Mouse (Mus musculus): ENCODE measurements around the gene Rin3.

The Rin3 gene

DNA sequence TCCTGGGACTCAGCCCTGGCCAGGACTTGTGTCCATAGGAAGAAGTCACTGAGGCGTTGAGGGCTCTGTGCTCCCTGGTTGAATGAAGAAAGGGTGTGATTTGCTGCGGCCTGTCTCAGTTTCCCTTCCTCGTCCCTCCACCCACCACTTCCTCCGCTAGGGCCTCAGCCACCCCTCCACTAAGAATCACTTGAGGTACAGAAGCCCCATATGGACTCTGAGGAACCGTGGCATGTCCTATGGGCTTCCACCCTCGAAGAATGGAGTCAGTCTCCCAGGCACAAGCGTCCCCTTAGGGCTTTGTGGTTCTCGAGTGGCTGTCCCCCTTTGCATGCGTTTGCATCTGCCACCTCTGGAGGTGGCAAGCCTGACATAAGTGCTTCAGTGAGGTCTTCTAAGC is 100.4 kb downstream of the Rin3 start:
- DNase-seq, result no peak

DNA sequence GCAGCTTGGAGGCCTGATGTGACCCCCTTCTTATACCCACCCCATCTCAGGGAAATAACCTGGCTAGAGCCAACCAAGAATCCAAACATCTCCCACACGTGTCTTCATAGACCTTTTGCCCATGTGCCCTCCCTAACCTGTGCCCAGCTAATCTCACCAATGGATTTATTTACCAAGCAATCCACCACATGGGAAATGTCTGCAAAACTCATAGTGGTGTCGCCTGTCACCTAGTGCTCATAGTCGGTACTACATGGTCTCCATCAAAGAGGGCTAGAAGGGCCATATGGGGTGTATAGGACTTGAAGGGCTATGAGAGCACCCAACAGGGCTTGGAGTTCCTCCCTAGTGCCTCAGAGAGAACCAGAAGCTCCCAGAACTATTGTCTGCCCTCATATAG is 102.0 kb downstream of the Rin3 start:
- DNase-seq, result peak; percentile 52 to 53

DNA sequence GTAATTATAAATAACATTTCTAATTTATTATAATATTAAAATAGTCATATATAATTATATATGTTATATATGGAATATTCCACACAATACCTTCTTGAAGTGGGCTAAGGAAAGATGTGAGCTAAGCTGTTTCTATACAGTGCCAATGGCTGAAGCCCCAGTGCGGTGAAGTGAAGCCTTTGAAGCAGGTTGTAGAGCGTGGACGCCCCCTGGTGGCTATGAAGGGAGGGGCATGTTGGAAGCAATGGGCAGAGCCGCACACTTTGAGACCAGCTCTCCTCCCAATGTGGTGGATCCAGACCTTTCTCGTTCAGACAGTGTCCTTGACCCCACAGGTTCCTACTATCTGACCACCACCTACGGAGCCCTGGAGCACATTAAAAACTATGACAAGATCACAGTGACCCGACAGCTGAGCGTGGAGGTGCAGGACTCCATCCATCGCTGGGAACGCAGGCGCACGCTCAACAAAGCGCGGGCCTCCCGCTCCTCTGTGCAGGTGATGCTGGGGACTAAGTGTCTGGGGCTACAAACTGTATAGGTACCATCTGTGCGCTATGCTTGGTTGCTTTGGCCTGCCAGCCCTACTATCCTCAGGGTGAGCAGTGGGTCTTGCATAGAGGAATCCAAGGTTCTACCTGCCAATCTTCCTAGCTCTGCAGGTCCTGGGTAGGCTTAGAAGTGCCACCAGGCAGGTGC is 104.5 kb downstream of the Rin3 start:
- DNase-seq, result peak; percentile 82 to 91

DNA sequence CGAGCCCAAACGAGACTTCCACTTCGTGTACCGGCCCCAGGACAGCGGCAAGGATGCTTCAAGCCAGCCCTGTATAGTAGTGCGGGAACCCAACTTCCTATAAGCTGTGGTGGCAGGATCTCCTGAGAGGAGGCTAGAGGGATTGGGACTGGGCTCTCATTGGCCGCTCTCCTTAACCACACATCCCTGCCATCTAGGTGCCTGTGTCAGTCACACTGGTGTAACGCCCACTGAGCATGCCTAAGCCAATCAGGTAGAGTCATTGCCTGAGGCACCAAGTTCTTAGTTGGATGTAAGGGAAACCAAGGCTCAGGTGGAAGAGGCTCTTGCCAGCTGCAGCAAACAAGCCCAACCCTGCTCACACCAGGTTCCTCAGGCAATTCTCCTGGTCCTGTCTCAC is 107.2 kb downstream of the Rin3 start:
- peak in 1 of 2 experiments; percentile 15 for DNase-seq

DNA sequence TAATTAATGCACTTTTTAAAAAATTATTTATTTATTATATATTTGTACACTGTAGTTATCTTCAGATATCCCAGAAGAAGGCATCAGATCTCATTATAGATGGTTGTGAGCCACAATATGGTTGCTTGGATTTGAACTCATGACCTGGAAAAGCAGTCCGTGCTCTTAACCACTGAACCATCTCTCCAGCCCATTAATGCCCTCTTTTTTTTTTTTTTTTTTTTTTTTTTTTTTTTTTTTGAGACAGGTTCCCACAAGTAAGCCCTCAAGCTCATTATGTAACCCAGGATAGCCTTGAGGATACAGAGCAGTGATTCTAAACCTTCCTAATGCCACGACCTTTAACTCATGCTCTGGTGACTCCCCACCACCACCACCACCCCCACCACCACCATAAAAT is 108.3 kb downstream of the Rin3 start:
- DNase-seq, result no peak

DNA sequence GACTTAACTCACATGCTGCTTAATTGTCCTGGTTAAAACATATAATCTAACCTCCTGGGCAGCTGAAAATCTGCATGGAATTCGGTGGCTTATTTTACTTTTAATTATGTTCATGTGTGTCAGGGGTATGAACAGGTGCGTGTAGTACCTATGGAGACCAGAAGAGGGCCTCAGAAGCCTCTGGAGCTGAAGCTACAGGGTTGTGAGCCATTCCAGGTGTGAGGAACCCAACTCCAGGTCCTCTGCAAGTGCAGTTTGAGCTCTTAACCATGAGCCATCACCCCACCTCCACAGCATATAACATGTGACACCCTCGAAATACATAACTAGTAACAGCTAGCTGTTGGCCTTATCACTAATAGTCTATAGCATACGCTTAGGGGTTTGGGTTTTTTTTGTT is 109.1 kb downstream of the Rin3 start:
- DNase-seq, result peak; percentile 14 to 35

DNA sequence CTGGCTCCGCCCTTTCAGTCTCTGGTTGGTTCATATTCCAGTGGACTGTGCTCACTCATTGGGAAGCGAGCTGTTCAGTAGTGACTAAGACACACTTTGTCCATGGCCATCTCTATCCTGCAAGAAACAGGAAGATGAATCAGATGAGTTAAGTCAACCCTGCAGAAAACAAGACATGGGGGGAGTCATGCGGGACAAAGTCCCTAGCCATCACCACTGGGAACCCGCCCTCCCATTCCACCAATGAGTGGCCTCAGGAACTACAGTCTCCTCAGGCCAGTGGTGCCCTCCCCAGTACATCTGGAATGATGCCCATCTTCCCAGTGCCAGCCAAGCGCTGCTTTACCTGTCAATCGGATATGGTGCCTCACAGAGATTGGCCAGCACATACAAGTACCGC is 111.6 kb downstream of the Rin3 start:
- DNase-seq, result no peak

DNA sequence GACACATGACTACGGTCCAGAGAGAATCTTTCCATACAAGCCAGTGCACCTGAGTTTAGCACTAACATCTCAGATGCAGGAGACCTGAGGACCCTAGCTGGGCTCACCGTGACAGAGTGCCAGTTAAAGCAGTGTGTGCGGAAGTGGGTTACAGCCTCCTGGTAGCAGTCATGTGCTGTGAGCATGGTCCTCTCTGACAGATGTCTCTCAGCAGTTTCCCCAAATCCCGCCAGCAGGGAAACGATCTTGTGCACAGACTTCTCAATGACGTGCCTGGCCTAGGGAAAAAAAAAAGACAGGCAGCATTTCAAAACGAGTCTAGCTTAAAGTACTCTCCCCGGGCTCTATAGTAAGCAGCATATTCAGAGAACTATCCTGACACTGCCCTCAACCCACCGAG is 112.7 kb downstream of the Rin3 start:
- peak in 1 of 2 experiments; percentile 21 for DNase-seq

DNA sequence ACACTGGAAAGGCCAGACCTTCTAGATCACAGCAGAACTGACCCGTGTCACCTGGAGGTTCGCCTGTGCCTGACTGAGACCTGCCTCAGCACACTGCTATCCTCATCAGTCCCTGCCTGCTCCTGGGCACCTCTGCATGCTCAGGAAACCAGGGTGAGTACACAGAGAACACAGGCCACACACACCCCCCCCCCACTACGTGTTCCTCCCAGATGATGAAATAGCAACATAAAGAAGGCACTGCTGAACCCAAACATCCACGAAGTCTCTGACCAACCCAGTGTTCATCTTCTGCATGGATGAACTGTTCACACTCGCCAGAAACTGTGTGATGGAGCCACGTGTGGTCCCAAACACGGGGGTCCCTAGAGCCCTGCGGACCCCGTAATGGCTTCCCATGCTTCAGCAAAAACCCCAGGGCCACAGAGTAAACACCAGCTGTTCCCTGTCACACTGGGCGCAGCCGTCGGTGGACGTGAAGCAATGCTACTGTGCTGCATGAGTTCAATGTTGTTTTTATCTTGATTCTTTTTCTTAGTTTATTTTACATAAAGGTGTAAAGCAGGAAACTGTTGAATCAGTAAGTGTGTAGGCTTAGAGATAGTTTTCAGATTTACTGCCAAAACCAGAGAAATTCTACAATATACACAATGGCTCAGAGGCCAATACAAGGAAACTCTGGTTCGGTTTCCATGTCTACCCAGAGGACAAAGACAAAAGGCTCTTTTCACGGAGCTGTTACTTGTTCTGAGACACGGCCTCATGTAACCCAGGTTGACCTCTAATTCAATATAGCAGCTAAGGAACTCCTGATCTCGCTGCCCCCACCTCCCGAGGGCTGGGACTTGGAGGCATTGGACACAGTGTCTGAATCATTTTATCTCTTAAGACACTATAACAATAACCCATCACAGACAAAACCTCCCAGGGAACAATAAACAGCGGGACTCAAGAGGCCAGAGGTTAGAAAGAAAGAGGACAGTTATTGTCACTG is 113.4 kb downstream of the Rin3 start:
- no peak for DNase-seq

DNA sequence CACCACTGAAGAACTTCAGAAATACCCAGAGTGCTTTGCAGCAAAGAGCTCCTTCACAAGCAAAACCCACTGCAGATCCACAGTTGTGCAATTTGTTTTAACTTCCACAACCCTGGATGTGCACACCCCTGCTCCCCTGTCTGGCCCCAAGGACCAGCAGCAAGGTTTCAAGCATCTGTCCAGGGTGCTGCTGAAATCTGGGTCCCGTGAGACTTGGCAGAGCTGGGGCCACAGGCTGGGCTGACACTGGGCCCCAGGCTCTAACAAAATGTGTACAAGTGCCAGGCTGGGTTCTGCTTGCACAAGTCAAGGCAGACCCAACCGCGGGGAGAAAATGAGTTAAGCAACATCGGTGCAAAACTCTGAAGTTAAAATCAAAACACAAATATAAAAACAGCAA is 115.7 kb downstream of the Rin3 start:
- no peak for DNase-seq

DNA sequence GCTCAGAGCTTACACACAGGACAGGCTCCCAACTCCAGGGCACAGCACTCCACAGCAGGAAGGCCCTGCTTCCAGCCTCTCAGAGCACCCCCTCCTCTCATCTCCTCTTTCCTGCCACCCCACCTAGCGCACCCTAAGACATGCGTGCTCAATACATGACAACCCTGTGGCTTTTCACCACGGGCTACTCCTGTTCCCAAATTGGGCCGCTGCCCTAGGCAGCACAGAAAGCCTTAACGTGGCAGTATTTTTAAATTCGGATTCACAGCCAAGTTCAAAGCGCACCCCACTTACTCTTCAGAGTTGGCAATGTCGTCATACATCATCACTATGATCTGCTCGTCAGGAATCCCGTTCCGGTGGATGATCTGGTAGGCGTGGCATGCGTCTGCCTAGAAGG is 130.3 kb downstream of the Rin3 start:
- no peak for DNase-seq

DNA sequence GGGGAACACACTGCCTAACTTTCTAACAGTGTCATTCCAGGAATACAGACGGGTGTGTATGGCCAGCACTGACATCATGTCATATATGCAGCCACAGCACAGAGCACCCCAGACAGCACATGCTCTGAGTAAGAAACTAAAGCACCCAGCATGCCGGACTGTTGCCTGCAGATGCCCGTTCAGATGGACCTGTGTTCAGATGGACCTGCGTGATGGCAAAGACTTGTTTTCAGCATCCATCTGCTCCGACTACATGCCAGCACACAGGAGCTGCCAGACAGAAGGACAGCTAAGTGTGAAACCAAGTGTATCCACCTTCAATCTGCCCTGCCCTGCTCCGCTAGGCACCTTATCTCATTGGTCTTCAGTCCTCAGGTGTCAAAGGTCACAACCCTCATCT is 131.8 kb downstream of the Rin3 start:
- DNase-seq, result no peak

DNA sequence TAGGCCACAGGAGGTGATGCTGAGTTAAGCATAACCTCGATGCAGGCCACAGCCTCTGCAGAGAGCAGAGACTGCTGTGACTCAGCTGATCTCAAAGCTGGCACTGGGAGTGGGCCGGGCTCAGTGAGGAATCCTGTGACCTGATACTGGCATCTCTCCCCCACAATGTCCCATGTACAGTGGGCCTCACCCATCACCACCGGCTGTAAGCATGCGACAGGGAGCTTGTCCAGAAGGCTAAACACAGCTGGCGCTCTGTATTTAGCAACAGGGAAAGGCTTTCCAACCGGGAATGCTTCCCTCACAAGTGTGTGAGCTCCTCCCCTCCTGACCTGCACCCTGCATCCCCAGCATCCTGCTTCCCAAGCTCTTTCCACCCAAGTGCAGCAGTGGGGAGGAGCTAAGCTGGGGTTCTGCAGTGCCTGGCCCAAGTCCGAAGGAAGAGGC is 133.6 kb downstream of the Rin3 start:
- DNase-seq, result peak in 1 of 2 experiments; percentile 31

DNA sequence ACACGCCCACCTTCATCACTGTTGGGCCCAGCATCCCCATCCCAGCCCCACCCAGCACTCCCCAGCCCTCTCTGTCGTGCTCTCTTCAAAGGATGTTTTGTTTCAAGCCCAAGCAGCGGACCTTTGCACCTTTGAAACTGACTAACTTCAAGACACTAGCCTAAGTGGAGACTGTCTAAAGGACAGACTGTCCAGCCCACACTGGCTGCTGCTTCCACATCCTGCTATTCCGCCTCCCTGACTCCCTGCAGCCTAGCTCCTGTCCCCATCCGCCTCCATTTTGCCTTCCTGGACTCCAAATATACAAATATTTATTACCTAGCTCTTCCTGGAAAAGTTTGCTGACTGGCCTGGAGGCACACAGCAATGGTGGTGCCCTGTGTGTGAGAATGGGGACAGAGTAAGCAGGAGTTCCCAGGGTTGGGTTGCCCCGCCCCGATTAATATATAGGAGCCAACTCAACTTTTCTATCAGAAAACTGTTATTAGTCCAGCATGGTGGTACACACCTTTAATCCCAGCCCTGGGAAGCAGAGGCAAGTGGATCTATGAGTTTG is 134.2 kb downstream of the Rin3 start:
- no peak for DNase-seq

DNA sequence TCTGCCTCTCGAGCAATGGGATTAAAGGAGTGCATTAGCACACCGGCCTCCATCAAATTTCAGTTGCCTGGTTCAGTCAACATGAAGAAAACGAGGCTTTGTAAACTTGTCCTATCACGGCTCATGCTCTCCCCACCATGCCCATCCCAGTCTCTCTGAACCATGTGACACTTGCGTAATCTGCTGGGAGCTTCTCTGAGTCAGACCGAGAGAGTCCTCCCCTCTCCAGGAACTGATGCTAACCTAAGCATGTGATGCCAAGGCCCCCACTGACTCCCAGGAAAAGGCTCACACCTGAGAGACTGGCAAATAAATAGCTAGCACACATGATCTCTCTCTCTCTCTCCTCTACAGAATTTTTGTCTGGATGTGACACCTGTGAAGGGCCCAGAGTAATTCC is 134.9 kb downstream of the Rin3 start:
- DNase-seq, result no peak

DNA sequence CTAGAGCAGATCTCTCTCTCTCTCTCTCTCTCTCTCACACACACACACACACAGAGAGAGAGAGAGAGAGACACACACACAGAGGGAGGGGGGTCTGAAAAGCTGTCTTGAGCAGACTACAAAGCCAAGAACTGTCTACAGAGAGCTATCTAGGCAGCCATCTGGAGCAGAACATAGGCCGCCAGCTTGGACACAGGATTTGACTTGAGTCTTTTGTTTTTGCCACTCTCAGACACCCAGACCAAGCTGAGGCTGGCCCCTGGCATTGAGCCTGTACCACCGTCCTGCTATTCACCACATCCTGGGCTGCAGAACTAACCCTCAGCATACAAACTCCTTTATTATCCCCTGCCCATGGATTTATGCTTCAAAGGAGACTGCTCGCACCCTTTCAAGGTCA is 136.7 kb downstream of the Rin3 start:
- peak; percentile 51 to 59 for DNase-seq

DNA sequence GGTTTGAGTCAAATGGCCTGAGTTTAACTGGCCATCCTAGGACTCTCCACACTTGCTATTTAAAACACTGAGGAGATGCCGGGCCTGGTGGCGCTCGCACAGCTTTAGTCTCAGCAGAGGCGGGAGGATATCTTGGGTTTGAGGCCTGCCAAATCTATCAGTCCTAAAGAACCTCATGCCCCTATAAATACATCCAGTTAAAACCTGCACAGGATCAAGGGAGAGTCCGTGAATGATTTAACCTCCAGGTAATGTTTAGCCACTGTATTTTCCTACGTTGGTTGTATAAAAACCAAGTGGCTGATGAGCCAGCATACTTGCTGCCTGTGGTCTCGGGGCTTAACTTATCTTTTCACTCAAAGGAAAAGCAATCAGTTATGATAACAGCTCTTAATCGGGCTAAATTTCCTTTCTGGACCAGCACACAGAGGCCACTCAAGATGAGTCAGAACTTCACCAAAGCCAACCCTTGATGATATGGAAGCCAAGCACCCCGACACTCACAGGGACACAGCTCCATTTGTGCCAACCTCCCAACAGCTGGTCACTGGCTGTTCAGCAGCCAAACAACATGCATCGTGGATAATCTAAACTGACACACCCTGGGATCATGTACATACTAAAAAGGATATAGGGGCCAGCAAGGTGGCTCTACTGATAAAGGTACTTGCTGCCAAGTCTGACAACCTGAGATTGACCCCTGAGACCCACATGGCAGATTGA is 137.5 kb downstream of the Rin3 start:
- no peak for DNase-seq

DNA sequence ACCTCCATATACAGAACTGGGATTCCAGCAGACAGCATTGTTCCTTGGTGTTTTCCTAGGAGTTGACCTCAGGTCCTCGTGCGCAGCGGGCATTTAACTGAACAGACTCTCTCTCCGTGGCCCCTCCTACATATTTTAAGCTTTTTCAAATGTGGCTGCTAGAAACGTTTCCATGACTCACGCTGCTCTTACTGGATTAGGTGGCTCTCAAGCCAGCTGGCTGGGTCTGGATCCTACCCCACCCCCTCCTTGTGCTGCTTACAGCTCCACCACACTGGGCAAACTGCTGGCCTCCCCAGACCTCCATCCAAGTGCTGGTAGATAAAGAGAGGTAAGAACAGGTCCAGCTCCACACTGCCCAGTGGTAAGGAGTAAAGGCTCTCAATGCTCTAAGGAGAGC is 139.2 kb downstream of the Rin3 start:
- no peak for DNase-seq

DNA sequence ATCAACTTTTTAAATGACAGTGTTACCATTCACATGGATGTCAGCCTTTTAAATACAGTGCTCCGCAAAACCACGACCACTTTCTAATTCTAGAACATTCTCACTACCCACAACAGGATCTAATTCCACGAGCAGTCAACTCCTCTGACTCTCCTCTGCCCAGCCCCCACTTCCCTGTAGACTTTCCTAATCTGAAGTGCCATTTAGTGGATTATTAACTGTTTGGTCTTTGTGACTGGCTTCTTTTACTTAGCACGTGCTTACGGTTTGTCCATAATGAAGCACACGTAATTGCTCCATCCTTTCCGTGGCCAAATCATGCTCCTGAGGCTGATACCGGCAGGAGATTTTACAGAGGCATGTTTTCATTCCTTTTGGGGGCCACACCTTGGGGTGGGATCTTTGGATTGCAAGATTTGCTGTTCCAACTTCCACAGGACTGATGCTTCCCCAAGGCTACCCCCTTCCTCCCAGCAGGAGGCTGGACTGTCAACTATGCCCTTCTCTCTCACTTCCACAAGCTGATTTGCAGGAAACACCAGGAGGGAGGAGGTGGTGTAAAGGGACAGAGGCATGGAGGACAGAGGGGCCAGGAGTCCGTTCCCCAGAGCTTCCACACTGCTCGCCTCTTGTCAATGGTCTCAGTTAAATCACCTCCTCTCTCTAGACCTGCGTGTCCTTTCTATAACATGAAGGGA is 139.9 kb downstream of the Rin3 start:
- DNase-seq, result no peak

DNA sequence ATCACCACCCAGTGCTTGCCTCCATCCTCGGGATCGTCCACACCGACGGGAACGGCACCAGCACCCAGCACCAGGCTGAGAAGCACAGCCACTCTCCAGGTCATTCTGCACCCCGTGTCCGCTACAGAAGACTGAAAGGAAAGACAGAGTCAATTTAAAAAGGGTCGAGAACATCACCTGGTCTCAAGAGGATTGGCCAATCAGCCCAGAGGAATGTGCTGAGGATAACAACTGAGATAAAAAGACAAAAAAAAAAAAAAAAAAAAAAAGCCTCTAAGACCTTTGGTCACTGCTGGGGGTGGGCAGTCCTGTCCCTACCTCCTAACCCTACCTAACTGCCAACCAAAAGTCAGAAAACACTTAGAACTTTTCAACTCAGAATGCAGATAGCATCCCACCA is 140.8 kb downstream of the Rin3 start:
- no peak for DNase-seq

DNA sequence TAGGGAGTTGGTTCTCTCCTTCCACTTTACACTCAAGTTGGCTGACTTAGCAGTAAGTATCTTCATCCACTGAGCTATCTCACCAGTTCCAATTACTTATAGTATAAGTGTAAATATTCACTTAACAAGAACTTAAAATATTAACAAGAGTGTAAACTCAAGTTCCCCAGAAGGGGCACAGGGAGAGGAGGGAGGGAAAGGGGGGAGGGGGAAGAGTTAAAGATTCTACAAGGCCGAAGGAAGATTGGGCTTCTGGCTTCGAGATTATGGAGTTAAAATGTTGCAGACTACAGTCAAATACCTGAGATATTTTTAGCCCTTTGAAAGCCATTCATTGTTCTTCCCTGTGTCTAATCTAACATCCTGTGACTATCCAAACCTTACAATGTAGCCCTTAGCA is 141.6 kb downstream of the Rin3 start:
- no peak for DNase-seq

DNA sequence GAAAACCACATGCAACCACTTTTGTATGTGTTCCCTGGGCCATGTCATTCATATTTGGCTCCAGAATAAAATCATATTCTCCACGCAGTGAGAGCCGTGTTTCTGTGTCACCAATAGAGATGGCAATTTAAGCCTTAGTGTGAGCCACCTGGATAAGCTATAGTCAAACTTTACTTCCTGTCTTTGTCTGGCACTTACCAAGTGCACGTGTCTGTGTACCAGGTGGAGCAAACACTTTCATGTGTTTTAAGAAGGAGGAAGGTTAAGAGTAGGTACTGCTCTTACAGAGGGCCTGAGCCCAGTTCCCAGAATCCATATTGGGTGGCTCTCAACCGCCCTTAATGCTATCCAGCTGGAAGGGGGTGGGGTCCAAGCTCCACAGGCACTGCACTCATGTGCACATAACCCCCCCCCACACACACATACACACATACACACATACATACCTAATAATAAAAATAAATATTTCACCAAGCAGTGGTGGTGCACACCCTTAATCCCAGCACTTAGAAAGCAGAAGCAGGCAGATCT is 142.3 kb downstream of the Rin3 start:
- no peak for DNase-seq

Measured in cerebellum, adult 18-20 months (tissue).